Mouse (Mus musculus) B cell, adult 2 months (primary cell): ENCODE measurements around the gene 5730409E04Rik.

Experiments used
- DNase-seq, 2 experiments: peaks; one replicate each; pipeline ENCODE4 v3.0.0; 2022

The 5730409E04Rik gene

DNA sequence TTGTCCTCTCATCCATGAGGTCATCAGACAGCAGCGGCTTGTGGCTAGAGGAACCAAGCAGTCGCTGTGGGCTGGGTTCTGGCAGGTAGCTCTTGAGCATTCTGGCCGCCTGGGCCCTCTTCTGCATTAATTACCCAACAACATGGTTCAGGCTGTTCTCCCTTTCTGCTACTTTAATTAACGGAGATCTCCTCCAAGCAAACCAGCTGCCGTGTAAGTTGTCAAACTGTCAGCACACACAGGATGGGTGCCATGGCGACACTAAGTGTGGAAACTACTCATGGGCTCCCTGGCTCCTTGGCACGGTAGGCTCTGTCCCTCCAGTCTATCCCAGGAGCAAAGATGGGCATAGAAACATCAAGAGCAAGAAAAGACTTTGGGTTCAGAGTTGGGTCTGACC is 29.7 kb downstream of the 5730409E04Rik start:
- no peak for DNase-seq

DNA sequence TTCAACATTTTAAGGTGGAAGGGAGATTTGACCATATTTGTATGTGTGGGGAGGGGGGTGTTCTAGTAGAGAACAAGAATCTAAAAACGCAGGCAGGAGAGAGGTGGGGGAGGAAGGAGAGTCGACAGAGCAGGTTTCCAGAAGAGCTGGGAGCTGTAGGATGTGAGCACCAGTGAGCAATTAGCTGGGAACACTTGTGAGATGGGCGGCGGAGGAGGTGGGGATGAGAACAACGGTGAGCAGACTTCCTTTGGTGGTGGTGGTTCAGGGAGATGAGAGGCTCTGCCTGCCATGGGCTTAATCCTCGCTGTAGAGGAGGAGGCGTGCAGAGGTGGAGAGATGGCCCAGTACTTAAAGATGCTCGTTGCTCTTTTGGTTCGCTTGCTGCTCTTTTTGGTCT is 32.3 kb downstream of the 5730409E04Rik start:
- no peak for DNase-seq

DNA sequence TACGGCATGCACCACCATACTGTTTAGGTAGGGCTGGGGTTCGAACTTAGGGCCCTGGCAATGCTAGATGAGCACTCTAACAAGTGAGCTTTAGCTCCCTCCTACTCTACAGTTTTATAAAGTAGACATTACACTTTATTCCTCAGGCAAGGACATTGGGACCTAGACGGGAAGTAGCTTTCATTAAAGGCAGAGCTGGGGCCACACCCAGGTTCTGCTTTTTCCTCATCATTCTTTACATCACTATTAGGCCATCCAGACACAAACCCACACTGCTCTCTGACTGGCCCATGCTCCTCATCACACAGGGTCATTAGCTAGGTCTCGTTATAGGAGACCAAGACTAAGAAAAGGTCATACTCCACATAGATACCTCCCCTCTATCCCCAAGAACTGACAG is 34.2 kb downstream of the 5730409E04Rik start:
- DNase-seq = no peak

DNA sequence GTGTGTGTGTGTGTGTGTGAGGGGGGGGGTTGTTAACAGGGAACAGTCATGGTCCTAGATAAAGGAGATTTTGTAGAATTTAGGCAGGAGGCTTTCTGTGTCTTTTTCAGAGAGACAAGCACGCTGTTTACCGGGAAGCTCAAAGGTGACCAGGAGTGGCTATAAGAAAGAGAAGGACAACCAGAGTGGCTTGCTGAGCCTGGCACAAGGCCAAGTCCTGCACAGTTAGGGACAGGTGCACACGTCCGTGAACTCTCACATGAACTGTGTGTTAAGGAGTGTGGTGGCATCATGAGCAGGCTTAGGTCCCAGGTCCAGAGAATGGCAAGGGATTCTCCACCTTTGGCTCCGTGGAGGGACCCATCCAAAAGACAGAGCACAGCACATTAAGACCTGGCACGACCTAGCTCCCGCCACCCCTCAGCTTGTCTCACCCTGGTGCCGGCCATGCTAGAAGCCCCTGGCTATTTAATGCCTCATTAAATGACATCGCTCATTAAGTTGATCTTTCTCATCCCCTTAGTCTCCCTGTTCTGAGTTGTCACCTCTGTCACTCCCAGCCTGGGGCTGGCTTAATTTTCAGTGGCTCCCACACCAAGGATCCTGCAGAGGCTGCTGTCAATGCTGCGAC is 34.8 kb downstream of the 5730409E04Rik start:
- DNase-seq = no peak

DNA sequence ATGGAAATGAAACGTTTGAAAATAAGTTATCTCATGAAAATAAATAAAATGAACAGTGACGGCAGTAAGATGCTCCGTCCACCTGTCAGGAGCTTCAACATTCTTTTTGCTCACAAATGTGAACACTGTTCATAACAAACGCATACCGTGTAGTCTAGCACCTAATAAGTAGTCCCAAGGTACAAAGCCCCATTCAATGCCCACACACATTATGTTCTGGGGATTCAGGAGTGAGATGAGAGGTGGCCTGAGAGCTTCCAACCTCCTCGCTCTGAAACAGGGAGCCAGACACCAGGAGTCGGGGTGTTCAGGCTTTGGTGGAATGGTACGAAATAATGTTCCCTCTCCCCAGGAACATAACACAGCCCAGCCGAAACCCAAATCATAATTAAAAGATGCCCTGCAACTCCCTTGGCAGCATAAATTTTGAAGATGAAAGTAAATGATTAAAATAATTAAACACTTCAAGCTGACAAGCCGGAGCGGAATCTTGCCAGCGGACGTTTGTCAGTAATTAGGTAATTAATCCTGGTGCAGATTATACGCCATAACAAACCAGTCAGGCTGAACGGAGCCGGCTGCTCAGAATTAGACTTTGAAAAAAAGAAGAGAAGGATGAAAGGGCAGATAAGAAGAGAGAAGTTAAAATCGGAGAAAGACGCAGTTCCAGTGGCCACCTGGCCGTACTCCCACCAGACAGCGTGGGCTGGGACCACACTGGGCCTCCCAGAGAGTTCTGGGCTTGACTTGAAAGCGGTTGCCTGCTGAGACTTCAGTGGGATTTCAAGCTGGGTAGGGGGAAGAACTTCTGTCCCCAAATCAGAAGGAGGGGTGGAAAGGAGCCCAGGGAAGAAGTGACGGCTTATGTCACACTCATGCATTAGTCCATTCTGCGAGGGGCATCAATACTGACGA is 38.6 kb downstream of the 5730409E04Rik start:
- no peak for DNase-seq

DNA sequence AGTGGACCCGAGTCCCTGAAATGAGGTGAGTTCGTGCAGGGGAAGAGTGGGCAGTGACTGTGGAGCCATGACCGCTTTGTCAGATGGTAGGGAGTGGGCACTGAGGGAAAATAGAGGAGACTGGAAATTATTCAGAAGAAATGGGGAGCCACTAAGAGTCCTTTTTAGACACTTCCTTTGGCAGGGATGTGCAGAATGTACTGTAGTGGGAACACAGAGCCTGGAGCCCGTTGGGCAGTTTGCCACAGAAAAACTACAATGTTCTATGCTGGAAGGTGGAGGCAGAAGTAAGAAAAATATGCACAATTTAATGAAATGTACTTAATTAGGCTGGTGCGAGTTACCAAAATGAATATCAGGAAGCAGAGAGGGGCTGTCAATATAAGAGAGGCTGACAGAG is 43.5 kb downstream of the 5730409E04Rik start:
- DNase-seq = no peak

DNA sequence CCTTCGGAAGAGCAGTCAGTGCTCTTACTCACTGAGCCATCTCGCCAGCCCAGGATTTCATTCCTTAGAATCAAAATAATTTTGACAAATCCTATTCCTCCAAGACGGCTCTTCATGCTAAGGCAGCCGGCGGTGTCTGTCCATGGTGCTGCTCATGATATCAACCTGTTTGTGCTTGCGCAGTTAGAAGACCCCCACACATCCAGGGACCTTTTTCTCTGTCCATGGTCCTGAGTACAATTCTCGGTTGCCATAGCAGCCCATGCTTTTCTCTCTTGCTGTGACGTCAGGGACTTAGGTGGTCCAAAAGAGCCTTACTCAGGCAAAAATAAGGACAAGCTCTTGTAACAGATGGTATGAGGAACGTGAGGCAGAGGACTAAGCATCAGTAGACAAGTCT is 45.7 kb downstream of the 5730409E04Rik start:
- no peak for DNase-seq

DNA sequence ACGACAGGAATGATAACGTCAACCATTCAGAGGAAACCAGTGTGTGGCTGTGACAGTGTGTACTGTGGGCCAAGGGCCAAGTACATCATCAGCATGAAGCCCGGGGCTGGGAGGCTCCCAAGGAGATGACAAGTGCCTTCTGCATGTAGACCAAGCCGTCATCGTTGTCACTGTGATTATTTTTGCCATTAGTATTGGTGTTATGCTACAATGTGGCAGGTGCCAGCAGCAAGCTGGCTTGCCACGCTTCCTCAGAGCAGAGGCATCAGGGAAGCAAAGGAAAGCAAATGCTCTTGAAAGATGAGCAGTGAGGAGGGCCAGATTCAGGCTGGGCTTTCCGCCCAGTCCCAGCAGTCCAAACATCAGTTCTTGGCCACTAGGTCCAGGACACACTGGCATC is 51.6 kb downstream of the 5730409E04Rik start:
- DNase-seq = no peak
